Mouse (Mus musculus): ENCODE data around the gene Nsd2.
"Not testable (repeated sequence)": the region's sequence is repeated elsewhere in the genome, so short reads cannot be mapped to it uniquely, and the experiment has no call there.

Gene Nsd2

DNA sequence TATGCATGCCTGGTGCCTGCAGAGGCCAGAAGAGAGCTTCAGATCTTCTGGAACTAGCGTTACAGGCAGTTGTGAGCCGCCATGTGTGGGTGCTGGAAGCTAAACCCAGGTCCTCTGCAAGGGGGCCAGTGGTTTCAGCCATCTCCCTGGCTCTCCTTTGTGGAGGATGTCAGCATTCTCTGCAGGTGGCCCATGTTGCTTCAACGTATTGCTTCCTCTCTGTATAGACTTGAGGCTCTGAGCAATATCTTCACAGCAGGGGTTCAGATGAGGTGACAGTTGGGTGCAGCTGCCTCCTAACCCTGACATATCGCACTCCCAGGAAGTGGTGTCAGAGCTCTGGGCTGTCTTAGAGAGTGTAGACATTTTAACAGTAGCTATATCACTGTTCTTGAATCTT, 30.9 kb downstream of the Nsd2 start:
- DNase-seq (ENCODE audit: low spot score) = no peak

DNA sequence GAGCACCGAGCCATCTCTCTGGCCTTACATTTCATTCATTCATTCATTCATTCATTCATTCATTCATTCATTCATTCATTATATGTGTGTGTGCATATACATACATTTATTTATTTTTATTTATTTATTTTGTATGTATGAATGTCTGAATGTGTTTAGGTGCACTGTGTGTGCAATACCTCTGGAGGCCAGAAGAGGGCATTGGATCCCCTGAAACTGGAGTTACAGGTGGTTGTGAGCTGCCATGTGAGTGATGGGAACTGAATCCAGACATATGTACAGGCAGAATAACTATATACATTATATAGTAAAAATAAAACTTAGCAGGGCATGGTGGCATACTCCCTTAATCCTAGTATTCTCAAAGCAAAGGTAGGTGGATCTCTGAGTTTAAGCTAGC, 32.6 kb downstream of the Nsd2 start:
- no peak for DNase-seq (ENCODE audit: low spot score)

DNA sequence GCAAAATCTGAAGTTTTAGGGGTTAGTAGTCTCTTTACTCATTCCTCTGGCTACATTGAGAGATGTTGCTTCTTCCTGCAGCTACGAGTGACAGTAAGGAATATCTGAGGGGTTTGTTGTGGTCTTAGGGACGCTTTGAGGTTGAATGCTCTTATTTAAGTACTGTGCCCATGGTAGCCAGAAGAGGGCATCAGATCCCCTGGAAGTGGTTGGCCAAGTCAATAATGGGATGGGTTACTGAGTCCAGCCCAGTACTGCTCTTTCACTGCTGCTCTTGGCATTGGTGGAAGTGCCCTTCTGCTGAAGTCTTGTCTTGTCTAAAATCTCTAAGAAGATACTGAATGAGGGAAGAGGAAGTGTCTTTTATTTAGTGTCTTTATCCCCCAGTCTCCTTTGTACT, 33.5 kb downstream of the Nsd2 start:
- no peak for DNase-seq (ENCODE audit: low spot score)

DNA sequence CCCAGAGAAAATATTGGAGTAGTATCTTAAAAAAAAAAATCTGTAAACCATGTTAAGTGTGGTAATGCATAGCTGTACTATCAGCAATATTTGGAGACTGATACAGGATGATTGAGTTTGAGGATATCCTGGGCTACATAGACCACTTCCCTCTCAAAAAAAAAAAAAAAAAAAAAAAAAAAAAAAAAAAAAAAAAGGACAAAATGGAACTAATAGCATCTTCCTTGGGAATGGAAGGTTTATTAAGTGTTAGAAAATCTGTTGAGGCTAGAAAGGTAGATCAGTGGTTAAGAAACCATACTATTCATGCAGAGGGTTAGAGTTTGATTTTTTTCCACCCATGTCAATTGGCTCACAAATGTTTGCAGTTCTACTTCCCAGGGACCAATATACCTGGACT, 37.2 kb downstream of the Nsd2 start:
- DNase-seq (ENCODE audit: low spot score) = no peak

DNA sequence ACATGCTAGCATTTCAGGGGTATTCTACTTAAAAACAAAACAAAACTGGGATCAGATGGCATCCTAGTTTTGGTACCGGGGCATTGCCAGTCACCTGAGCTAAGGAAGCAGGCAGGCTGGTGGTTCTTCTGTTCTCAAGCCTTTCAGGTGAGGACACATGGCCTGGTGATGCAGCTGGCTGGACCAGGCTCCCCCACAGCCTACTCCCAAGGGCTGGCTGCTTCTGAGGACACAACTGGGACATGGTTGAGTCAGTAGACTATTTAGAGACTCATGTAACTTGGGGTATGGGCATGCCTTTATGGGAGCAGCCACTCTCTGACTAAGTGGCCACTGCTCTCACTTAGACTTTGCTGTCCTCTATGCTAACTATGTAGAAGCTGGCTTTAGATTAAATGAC, 54.9 kb downstream of the Nsd2 start:
- no peak for DNase-seq (ENCODE audit: low spot score)

DNA sequence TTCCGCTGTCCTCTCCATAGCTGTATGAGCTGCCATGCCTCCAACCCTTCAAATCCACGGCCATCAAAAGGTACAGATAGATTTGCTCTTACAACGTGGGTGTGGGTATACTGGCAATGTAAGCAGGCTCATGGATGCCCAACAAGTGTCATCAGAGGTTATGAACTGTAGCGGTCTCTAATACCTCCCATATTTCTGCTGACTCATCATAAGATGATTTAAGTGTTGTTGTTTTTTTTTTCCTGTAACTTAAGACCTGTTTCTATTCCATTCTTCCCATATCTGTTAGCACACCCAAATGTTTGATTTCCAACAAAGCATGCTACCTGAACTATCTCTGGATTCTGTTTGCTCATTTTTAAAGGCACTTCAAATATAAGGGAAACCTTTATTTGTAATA, 60.6 kb downstream of the Nsd2 start:
- no peak for DNase-seq (ENCODE audit: low spot score)

DNA sequence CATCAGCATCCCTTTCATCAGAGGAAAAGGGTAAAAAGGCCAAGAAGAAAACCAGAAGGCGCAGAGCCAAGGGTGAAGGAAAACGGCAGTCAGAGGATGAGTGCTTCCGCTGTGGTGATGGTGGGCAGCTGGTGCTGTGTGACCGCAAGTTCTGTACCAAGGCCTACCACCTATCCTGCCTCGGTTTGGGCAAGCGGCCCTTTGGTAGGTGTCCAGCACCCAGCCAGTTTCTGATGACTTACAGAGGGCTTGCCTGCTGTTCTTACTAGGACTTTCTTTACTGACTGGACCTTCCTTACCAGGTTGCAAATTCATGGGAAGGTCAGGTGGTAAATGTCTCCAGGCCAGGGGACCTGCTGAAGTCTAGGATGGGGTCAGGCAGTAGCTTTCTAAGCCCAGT, 72.9 kb downstream of the Nsd2 start:
- no peak for DNase-seq (ENCODE audit: low spot score)

DNA sequence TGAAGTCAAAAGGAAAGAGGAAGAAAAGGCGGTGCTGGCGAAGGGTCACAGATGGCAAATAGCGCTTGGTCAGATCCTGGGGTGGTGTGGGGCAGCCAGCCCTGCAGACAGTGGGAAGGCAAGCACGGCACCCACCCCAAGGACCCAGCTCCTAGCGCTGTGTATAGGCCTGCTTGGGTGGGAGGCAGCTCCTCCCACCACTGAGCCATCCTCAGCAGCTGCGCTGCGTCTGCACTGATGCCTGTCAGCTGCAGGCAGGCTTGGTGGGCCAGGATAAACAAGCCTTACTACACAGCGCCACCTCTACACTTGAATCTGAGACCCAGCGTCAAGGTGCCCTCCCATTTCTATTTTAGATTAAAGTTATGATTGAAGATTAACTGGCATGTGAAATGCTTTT, 74.6 kb downstream of the Nsd2 start:
- no peak for DNase-seq (ENCODE audit: low spot score)

DNA sequence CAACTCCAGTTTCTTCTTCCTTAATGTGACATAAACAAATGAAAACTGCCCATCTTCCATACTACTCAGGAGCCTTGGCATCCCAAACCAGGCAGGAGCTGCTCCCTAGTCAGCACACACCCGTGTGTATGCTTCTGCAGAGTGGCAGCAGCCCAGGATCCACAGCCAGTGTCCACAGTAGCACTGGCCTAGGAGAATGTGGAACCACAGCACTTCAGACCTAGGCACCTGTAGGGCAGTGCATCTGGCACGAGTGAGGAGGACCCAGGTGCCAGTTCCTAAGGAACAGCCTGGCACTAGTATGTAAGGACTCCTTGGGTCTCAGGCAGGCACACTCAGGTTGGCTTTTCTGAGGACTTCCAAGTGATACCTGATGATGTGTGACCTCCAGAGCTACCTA, 76.6 kb downstream of the Nsd2 start:
- no peak for DNase-seq (ENCODE audit: low spot score)

DNA sequence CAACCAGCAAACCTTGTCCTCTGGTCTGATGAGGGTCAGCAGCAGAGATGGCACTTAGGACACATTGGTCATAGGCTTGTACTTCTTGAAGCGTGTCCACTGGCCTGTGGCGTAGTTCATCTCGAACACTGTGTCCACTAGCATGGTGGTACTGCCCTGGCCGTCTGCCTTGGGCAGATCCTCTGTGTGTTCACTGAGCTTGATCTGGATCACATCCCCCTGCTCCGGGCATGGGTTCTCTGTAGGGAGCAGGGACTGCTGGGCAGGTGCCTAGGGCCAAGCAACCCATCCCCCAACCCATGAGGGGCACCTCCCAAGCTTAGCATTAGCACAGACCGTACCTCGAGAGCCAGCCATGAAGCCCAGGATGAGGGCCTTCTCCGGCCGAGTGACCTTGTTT, 78.1 kb downstream of the Nsd2 start:
- DNase-seq (ENCODE audit: low spot score) = no peak

DNA sequence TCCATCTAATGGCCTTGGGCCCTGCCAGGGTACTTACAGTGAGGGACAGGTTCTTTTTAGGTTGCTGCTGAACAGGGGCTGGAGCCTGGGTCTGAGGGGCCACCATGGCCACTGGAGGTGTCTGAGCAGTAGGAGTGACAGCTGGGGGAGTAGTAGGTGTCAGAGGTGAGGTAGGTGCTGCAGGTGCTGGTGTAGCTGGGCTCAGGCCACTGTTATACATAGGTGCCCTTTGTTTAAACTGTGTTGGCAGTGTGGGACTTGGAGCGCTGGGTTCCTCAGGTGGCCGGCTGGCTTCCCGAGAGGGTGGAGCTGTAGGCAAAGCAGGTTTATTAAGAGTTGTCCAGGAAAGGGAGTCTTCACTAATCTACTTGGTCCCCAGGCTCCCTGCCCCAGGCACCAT, 78.7 kb downstream of the Nsd2 start:
- DNase-seq (ENCODE audit: low spot score) = no peak

DNA sequence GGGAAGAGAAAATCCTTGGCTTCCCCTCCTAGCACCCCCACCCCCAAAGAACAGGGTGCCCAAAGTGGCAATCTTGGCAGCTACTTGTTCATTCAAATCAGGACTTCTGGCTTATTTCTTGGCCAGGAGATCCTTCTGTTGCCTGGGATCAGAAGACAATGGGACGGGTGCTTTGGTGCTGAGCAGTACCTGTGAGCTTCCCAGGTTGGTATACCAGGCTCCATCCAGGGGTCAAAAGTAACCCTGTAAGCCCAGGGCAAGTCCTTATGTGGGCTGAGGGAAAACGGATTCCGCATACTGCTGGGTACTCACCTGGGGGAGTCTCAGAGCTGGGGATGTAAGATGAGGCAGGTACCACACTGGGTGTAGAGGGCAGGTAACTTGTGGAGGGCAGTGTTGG, 79.6 kb downstream of the Nsd2 start:
- DNase-seq (ENCODE audit: low spot score) = no peak

DNA sequence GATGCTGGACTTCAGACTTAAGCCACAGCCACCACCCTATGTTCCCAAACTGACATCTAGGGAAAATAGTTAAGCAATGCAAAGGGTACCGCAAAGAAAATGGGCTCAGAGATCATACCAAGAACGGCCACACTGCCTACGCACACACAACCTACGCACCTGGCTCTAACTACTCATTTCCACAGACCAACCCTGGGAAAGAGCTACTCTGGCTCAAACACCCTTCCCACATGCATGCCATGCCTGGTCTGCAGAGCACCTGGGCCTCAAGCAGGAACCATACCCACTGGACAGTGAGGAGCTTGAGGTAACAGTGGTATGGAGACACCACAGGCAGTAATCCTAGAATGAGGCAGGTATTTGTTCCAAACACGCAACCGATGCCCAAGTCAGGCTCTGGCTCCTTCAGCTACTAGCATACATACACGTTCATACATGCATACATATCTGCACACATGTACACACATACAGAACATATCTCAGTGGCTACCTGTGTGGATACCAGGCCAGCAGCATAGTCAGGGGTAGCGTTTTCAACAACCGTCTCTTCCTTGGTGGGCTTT, 80.3 kb downstream of the Nsd2 start:
- DNase-seq (ENCODE audit: low spot score) = no peak

DNA sequence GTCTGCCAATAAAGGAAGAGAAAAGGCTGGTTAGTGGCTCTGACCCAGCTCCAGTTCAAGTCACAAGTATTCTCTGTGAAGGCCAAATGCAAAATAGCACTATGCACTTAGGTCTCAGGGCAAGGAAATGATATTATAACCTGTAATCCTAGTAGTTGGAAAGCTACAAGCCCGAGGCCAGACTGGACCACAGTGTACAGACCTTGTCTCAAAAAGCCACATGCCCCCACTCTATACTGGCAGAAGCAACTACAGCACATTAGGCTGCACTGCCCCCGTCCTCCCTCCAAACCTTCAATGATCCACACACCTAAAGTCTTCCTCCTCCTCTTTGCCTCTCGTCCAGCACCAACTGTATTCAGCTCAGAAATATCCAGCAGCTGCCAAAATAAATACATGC, 80.8 kb downstream of the Nsd2 start:
- no peak for DNase-seq (ENCODE audit: low spot score)

DNA sequence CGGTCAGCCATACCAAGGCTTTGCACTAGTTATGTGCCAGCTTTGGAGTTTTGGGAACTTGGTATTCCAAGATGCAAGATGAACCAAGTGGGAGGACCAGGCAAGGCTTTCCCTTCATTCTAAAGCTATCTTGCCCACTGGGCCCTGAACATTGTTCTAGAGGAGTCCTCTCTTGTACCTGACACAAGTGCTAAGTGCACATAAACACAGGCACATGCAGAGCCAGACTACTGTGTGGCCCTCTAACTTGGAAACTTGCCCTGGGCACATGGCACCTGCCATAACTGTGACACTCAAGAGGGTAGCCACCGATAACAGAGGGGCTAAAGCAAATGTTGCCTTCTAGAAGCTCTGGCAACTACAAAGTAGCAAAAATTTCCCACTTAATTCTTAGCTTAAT, 82.2 kb downstream of the Nsd2 start:
- DNase-seq (ENCODE audit: low spot score) = no peak

DNA sequence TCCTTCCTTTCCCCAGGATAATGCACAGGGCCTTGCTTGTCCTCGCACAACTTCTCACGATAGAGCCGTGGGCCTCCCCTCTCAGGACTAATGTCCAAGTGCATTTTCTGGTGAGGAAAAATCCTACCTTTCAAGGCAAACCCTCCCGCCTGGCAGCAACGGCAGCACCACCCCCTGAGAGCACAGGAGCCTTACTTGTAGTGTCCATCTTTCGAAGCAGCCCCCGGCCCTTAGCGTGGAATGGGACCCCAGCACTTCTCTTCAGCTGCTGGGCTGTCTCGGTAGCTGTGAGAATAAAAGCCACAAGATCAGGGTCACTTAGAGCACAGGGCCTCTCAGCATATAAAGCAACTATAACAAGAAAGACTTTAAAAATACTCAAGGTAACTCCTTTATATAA, 82.7 kb downstream of the Nsd2 start:
- DNase-seq (ENCODE audit: low spot score) = no peak

DNA sequence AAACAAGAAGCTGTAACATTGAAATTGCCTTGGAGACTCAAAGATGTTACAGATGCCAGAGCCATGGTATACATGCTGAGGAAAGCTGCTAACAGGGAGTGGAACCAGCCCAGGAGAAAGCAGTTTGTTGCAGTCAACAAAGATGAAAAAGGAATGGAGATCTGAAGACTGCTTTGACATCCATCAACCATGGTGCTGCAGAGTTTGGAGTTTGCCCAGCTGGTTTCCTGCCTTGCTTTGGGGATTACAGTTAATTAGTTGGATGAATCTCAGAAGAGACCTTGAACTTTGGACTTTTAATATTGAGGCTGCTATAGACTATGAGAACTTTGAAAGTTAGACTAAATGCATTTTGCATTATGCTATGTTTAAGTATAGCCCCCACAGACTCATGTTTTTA, 94.5 kb downstream of the Nsd2 start:
- not testable (repeated sequence) for DNase-seq (ENCODE audit: low spot score)

DNA sequence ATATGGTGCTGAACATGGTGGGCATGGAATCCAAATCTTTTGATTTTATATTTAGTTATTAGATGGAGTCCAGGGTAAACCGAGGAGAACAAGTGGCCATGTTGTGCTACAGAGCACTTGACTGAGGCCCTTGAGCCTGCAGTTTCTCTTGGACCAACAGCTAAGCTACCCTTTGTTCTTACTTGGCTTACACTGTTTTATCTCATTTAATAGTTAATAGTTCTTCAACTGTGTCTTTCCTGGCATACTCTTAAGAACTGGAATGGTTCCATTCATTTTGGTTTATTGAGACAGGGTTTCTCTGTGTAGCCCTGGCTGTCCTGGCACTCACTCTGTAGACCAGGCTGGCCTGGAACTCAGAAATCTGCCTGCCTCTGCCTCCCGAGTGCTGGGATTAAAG, 96.1 kb downstream of the Nsd2 start:
- not testable (repeated sequence) for DNase-seq (ENCODE audit: low spot score)

DNA sequence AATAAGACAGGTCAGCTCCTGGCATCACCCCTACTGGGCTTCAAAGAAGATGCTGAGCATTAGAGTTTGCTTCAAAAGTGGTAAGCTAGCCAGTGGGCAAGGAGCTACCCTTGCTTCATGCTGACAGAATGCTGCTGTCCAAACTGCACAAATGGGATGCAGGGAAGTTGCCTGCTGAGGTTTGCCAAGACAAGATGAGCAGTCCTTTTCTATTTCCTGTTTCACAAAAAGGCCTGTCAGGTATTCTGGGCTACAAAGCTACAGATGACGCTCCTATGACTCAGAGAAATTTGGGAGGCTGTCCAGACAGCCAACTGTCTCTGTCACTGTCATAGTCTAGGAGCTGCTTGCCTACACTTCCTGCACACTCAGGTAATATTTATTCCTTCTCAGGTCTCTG, 98.9 kb downstream of the Nsd2 start:
- DNase-seq (ENCODE audit: low spot score) = no peak

DNA sequence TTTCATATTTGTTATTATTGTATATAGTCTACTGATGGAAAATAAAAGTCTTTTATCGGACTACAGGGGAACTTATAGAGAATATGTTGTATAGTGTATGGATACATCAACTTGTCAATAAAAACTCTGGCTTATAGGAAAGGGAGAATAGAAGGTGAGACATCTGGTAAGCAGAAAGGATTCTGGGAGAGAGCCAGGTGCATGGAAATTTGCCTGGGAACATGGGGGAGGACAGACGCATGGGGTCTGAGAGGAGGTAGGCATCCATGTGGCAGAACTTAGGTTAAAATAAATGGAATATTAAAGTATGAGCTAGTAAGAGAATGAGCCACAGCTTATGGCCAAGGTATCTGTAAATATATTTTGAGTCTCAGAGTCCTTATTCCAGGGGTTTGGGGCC, 99.5 kb downstream of the Nsd2 start:
- no peak for DNase-seq (ENCODE audit: low spot score)

DNA sequence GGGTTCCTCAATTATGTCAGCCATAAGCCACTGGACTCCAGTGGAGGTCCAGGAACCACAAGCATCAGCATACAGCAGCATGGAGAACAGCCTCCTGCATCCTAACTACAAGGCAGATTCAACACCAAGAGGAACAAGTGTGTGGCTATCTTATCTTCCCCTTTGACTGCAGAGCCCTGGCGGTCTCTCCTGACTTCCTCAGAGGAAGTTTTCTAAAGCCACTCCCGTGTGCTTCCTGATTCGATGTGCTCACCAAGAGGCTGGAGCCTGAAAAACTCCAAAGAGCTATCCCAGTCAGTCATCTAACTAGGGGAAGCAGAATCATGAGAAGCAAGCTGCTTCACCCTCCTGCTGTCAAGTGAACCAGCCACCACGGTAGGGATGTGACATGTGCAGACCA, 100.4 kb downstream of the Nsd2 start:
- DNase-seq (ENCODE audit: low spot score) = no peak

DNA sequence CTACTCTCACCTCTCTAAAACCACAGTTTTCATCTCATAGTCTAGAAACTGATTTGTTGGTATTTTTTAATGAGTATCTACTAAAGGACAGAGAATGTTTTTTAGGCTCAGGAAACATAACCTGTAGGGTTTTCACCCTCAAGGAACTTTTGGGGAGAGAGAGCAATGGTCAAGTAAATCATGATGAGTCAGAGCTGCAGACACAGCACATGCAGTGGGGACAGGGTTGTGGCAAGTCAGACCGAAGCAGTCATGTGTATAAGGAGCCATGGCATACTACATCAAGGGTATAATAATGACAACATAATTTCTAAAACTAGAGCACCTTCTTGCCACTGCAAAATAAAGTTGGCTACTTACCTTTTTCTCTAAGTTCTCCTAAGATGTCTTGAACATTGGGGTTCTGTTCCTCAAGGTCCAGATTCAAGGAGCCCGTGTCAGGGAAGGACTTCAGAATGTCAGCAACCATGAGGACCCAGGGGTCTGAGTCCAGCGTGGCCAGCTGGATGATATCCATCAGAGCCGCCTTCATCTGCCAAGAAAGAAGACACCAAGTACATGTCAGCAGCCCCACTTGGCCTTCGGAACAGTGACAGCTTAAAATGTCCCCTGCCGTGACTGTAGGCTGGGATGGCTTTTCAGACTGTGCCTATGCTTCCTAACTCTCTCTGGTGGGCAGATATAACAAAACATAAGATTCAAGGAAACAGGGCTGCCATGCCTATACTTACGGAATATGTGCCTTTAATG, 101.1 kb downstream of the Nsd2 start:
- no peak for DNase-seq (ENCODE audit: low spot score)

DNA sequence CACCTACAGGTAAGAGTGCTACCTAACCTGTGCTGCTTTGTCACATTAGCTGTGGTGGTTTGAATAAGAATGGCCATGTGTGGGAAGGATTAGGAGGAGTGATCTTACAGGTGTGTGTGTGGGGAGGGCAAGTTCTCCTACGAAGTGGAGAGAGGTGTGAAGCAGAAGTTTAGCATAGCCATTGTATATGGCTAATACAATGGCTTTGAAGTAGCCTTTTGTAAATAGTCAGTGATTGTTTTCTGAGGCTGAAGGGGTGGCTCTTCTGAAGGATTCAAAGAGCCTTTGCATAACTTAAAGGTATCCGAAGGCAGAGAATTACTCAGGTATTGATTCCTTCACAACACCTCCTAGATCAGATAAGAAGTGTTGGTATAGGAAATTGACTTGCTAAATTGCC, 102.0 kb downstream of the Nsd2 start:
- DNase-seq (ENCODE audit: low spot score) = no peak

DNA sequence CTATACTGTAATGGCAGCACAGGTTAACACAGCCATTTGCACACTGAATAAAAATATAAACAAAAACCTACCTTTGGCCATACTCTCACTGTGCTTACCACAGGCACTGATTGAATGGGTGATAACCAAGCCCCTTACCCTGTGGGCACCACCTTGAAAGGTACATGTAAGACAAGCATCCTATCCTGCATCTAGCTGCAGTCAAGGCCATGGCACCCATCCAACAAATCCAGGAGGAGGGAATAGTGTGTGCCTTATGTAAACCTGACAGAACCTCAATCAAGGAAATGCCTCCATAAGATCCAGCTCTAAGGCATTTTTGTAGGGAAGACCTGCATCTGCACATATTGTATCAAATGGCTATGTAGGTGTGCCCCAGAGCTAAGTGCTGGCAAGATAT, 105.6 kb downstream of the Nsd2 start:
- DNase-seq (ENCODE audit: low spot score) = no peak

All from spleen, adult 12 weeks (tissue).